Mouse (Mus musculus): ENCODE measurements around the gene Nfkbil1. TPM values are rescaled to one million over a fixed set of nuclear protein-coding genes. Genes with fewer than 3 reads are reported as not detected.

Gene Nfkbil1
- polyA plus RNA-seq, 1 experiment: not detected

DNA sequence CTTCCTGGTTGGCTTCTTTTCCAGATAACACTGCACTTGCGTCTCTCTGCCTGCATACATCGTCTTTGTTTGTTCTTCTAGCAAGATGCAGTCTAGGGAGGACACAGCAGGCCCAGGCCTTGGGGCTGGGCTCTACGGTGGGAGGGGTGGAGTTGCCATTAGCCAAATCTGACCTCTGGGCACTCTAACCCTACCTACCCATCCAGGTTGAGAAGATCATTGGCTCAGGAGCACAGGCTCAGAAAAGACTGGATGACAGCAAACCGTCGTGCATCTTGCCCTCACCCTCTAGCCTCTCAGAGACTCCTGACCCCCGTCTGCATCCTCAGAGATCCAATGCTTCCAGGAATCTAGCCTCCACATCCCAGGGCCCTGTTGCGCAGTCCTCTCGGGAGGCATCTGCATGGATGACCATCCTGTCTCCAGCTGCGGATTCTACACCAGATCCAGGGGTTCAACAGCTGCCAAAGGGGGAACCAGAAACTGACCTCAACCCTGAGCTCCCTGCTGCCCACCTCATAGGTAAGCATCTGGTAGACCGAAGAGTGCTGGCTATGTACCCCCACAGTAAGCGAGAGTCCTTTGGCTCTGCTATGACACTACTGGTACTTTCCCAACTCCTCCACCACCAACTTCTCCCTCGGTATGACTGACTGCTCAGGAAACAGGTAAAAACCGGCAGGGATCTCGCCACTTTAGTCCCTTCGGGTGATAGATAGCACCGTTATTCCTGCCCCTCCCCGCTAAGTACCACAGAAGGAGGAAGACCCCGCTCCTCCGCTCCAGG, 40.6 kb downstream of the Nfkbil1 start:
- TF ChIP-seq CTCF (IDR thresholded peaks at IDR 0.05; ENCODE audit: insufficient read depth, low read depth, low read length) (no peak), POLR2A (IDR thresholded peaks at IDR 0.05; ENCODE audit: insufficient read depth, low read depth, low read length) (no peak)
- Histone ChIP-seq H3K27ac (ENCODE audit: insufficient read depth, low read depth, low read length) (no peak overlapping the region), H3K4me3 (ENCODE audit: insufficient read depth, low read depth, low read length) (peak overlapping the region; percentile 44), H3K4me1 (ENCODE audit: control insufficient read depth, insufficient read depth, low read length) (peaks cover 14% of the 10 kb centered on the region)
- WGBS: 52% methylated on average over 19 of the region's 19 CpGs

DNA sequence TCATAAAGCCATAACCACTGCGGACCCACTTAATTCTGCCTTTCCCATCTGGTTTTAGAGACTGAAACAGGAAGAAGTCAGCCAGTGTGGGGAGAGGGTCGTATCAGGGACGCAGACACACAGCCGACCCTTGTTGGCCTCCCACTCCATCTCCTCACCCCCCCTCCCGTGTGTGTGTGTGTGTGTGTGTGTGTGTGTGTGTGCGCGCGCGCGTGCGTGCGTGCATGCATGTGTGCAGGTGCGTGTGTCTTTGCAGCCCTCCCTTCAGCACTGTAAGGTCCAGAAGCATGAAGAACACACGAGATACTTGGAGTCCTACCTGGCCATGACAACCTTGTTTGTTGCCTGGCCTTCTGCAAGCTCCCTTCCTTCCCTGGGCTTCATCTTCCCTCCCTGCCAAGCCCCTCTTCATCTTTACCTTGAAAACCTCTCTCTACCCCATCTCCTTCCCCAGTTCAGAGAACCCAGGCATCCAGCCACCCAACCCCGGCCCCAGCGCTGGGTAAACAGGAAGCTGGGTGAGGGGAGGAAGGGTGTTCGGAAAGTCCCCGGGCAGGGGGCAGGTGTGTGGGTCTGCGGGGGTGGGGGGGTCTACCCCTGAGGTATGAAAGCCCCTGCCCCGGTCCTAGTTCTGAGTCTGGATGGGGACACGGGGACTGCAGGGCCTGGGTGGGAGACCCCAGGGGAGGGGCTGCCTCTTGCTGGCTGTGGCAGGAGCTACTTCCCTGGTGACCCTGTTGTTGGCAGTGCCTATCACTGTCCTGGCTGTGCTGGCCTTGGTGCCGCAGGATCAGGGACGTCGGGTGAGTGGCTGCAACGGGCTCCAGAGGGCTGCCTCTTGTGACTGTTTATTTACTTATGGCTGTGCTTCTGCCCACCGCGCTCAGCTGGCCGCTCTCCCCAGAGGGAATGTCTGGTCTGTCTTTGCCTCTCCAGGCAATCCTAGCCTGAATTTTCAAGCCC, 41.4 kb downstream of the Nfkbil1 start, which contains the start of gene Ltb:
Gene Ltb, plus strand, starts transcription at position 559 of the 963 bp plus-strand sequence.
- WGBS: 85% methylated on average over 28 of the region's 28 CpGs
- H3K4me3 ChIP-seq (ENCODE audit: insufficient read depth, low read depth, low read length): peak within 1 kb of the TSS; percentile 44
- H3K27ac ChIP-seq (ENCODE audit: insufficient read depth, low read depth, low read length): no peak within 1 kb of the TSS

DNA sequence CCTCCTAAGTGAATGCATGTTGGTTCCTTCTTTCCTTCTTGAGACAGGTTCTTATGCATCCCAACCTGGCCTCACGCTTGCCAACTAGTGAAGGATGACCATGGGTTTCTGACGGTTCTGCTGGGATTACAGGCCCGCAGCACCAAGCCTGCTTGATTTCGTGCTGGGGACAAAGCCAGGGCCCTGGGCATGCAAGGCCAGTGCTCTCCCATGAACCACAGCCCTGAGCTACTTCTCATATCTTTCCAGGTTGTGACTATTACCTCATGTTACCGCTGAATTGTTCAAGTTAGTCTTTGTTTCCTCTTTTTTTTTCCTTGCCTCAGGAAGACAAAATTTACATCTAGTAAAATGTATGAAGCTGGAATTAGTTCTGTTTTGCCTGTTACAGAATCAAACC, 42.7 kb downstream of the Nfkbil1 start:
- TF ChIP-seq POLR2A (IDR thresholded peaks at IDR 0.05; ENCODE audit: insufficient read depth, low read depth, low read length) (no peak), CTCF (IDR thresholded peaks at IDR 0.05; ENCODE audit: insufficient read depth, low read depth, low read length) (no peak)
- H3K4me1 ChIP-seq (ENCODE audit: control insufficient read depth, insufficient read depth, low read length): peaks cover 14% of the 10 kb centered on the region
- no peak overlapping the region for H3K4me3 ChIP-seq (ENCODE audit: insufficient read depth, low read depth, low read length)
- no peak overlapping the region for H3K27ac ChIP-seq (ENCODE audit: insufficient read depth, low read depth, low read length)
- 91% methylated on average over 5 of the region's 5 CpGs for WGBS

More for the DNA sequence above, 41.4 kb downstream of the Nfkbil1 start, which contains the start of gene Ltb:
- H3K4me1 ChIP-seq (ENCODE audit: control insufficient read depth, insufficient read depth, low read length): peaks cover 14% of the 10 kb centered on the region
- TF ChIP-seq CTCF (IDR thresholded peaks at IDR 0.05; ENCODE audit: insufficient read depth, low read depth, low read length) (no peak), POLR2A (IDR thresholded peaks at IDR 0.05; ENCODE audit: insufficient read depth, low read depth, low read length) (no peak)

- no peak overlapping the region for H3K4me3 ChIP-seq (ENCODE audit: insufficient read depth, low read depth, low read length)
- peaks cover 15% of the 10 kb centered on the region for H3K4me1 ChIP-seq (ENCODE audit: control insufficient read depth, insufficient read depth, low read length)
- 63% methylated on average over 2 of the region's 2 CpGs for WGBS
- no peak overlapping the region for H3K27ac ChIP-seq (ENCODE audit: insufficient read depth, low read depth, low read length)
- TF ChIP-seq POLR2A (IDR thresholded peaks at IDR 0.05; ENCODE audit: insufficient read depth, low read depth, low read length): no peak
- TF ChIP-seq CTCF (IDR thresholded peaks at IDR 0.05; ENCODE audit: insufficient read depth, low read depth, low read length): no peak
These were observed 43.9 kb downstream of the Nfkbil1 start for GRCm38 (mm10) chr17:35191723-35192122.

- TF ChIP-seq POLR2A (IDR thresholded peaks at IDR 0.05; ENCODE audit: insufficient read depth, low read depth, low read length) (no peak), CTCF (IDR thresholded peaks at IDR 0.05; ENCODE audit: insufficient read depth, low read depth, low read length) (no peak)
- peaks cover 7% of the 10 kb centered on the region for H3K4me1 ChIP-seq (ENCODE audit: control insufficient read depth, insufficient read depth, low read length)
- WGBS: 74% methylated on average over 4 of the region's 4 CpGs
- no peak overlapping the region for H3K4me3 ChIP-seq (ENCODE audit: insufficient read depth, low read depth, low read length)
- H3K27ac ChIP-seq (ENCODE audit: insufficient read depth, low read depth, low read length): no peak overlapping the region
These were observed 45.5 kb downstream of the Nfkbil1 start for GRCm38 (mm10) chr17:35190096-35190495.

DNA sequence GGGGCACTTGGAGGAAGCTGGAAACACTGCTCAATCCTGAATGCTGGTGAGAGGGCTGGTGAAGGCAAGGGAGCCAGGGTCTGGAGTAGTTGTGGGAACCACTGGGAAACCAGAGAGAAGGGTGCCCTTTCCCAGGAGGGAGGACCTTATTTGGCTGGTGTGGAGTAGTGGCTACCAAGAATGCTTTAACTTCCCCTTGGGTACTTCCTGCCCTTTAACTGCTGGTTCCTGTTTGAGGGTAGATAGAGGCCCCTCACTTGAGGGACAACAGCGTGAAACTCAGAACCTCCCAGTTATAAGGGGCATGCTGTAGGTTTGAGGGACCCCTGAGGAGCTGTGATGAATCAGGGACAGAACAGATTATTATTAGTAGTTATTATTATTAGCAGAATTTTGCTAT, 46.4 kb downstream of the Nfkbil1 start:
- Histone ChIP-seq H3K4me1 (ENCODE audit: control insufficient read depth, insufficient read depth, low read length) (peaks cover 5% of the 10 kb centered on the region), H3K27ac (ENCODE audit: insufficient read depth, low read depth, low read length) (no peak overlapping the region), H3K4me3 (ENCODE audit: insufficient read depth, low read depth, low read length) (no peak overlapping the region)
- whole genome bisulfite sequencing: 90% methylated on average over 1 of the region's 1 CpGs
- TF ChIP-seq POLR2A (IDR thresholded peaks at IDR 0.05; ENCODE audit: insufficient read depth, low read depth, low read length) (no peak), CTCF (IDR thresholded peaks at IDR 0.05; ENCODE audit: insufficient read depth, low read depth, low read length) (no peak)

- Histone ChIP-seq H3K4me1 (ENCODE audit: control insufficient read depth, insufficient read depth, low read length) (peaks cover 5% of the 10 kb centered on the region), H3K4me3 (ENCODE audit: insufficient read depth, low read depth, low read length) (no peak within 1 kb of the TSS), H3K27ac (ENCODE audit: insufficient read depth, low read depth, low read length) (no peak within 1 kb of the TSS)
- TF ChIP-seq POLR2A (IDR thresholded peaks at IDR 0.05; ENCODE audit: insufficient read depth, low read depth, low read length) (no peak), CTCF (IDR thresholded peaks at IDR 0.05; ENCODE audit: insufficient read depth, low read depth, low read length) (no peak)
- 76% methylated on average over 7 of the region's 7 CpGs for WGBS
These were observed 47.5 kb downstream of the Nfkbil1 start, which contains the start of gene Lst1 for GRCm38 (mm10) chr17:35187959-35188610. Lst1 (minus strand) TSS chr17:35188439.

DNA sequence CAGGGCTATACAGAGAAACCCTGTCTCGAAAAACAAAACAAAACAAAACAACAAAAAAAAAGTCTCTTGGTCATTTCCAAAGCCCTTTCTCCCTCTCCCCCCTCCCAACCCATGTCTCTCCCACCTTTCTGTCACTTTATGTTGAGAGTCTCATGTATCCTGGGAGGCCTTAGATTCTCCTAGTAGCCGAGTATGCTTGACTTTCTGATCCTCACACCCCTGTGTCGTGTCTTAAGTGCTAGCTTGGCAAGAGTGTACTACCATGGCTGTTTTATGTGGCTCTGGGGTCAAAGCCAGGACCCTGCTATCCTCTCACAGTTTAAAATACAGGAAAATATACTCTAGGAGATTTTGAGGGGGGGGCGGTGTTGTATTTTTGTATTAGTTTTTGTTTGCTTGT, 48.2 kb downstream of the Nfkbil1 start:
- WGBS: 80% methylated on average over 4 of the region's 4 CpGs
- Histone ChIP-seq H3K4me1 (ENCODE audit: control insufficient read depth, insufficient read depth, low read length) (peaks cover 5% of the 10 kb centered on the region), H3K4me3 (ENCODE audit: insufficient read depth, low read depth, low read length) (no peak overlapping the region), H3K27ac (ENCODE audit: insufficient read depth, low read depth, low read length) (no peak overlapping the region)
- TF ChIP-seq CTCF (IDR thresholded peaks at IDR 0.05; ENCODE audit: insufficient read depth, low read depth, low read length): no peak
- TF ChIP-seq POLR2A (IDR thresholded peaks at IDR 0.05; ENCODE audit: insufficient read depth, low read depth, low read length): no peak
